Mouse (Mus musculus) CH12.LX (cell line): ENCODE measurements around the gene Sestd1.

Source experiments
- CTCF ChIP-seq, 2 experiments: IDR thresholded peaks in 1 of 2; conservative IDR thresholded peaks in 1 of 2; 2 replicates each; pipeline ENCODE4 v1.5.1; 2011 to 2012; ENCODE audit warnings: low read depth in 2 of 2, low read length in 2 of 2, improper control_type of control experiment in 1 of 2, inconsistent platforms in 1 of 2, mild to moderate bottlenecking in 1 of 2, moderate library complexity in 1 of 2
- E2F4 ChIP-seq: IDR thresholded peaks from 2 replicates; pipeline ENCODE4 v1.6.1; 2011; ENCODE audit warnings: low read depth, low read length, improper control_type of control experiment; ENCODE audit not compliant: insufficient replicate concordance
- ELF1 ChIP-seq: IDR thresholded peaks from 2 replicates; pipeline ENCODE4 v1.6.1; 2014; ENCODE audit warnings: low read depth, mild to moderate bottlenecking, inconsistent platforms, low read length, improper control_type of control experiment
- USF1 ChIP-seq: IDR thresholded peaks from 2 replicates; pipeline ENCODE4 v1.6.1; 2014; ENCODE audit warnings: low read depth, mild to moderate bottlenecking, inconsistent platforms, low read length, improper control_type of control experiment

- TF ChIP-seq ELF1 (no peak), CTCF (conservative IDR thresholded peaks at IDR 0.05 in 1 of 2, IDR thresholded peaks at IDR 0.05 in 1 of 2; ENCODE audit: low read depth in 2 of 2, low read length in 2 of 2) (no peak), USF1 (no peak), E2F4 (no peak)
Measured at GRCm38 (mm10) chr2:77260134-77260533, 20.3 kb downstream of the Sestd1 start.
